Mouse (Mus musculus) midbrain, embryonic 12.5 days (tissue): ENCODE data around the gene Mapk1ip1. TPM values are rescaled to one million over a fixed set of nuclear protein-coding genes. Genes with fewer than 3 reads are reported as not detected.

ENCODE experiments used
- ATAC-seq: fragments of 200-750 bp; cut with Nextera tagmentation; 2 replicates; pipeline ENCODE4 v1.8.0; 2017; ENCODE audit warnings: low read depth, moderate TSS enrichment, moderate library complexity; ENCODE audit not compliant: low FRiP score
- H3K27ac ChIP-seq: fragments of 300-500 bp; sonication (generic); replicated peaks from 2 replicates; pipeline ENCODE4 v1.5.1; 2016; ENCODE audit warnings: mild to moderate bottlenecking
- H3K27me3 ChIP-seq: fragments of 300-500 bp; sonication (generic); 2 replicates; pipeline ENCODE4 v1.6.1; 2016; ENCODE audit warnings: mild to moderate bottlenecking
- H3K36me3 ChIP-seq: fragments of 300-500 bp; sonication (generic); 2 replicates; pipeline ENCODE4 v1.6.1; 2016
- H3K4me1 ChIP-seq: fragments of 300-500 bp; sonication (generic); 2 replicates; pipeline ENCODE4 v1.6.1; 2016
- H3K4me2 ChIP-seq: fragments of 300-500 bp; sonication (generic); replicated peaks from 2 replicates; pipeline ENCODE4 v1.6.1; 2016; ENCODE audit warnings: mild to moderate bottlenecking, moderate library complexity
- H3K4me3 ChIP-seq: fragments of 300-500 bp; sonication (generic); 2 replicates; pipeline ENCODE4 v1.5.1; 2016; ENCODE audit warnings: mild to moderate bottlenecking
- H3K9ac ChIP-seq: fragments of 300-500 bp; sonication (generic); replicated peaks from 2 replicates; pipeline ENCODE4 v1.6.1; 2016; ENCODE audit warnings: mild to moderate bottlenecking, moderate library complexity
- H3K9me3 ChIP-seq: fragments of 300-500 bp; sonication (generic); 2 replicates; pipeline ENCODE4 v1.6.1; 2016; ENCODE audit warnings: mild to moderate bottlenecking
- WGBS: fragments of 180-500 bp; shearing (Covaris S2); methylation state at CpG from one replicate; pipeline ENCODE4 v1.1.7; 2016; 5-methylcytosine and 5-hydroxymethylcytosine counted together
- polyA plus RNA-seq: library from polyadenylated mRNA; unstranded; fragments of >200 nt; fragmentation: Nextera tagmentation; extraction: Ambion mirVana; gene quantifications from 2 replicates; pipeline ENCODE4 v1.2.1, GENCODE M21; 2016

Gene Mapk1ip1
- polyA plus RNA-seq, 1 experiment from 2014 or later, result 14.9 TPM

GRCm38 (mm10) chr7:138824995-138825756 is 20.9 kb downstream of the Mapk1ip1 start:
- Histone ChIP-seq H3K4me1 (no peaks in the 10 kb centered on the region), H3K27me3 (no peaks in the 10 kb centered on the region; the same call in 1 of the 2 replicates), H3K27ac (no peak overlapping the region), H3K9me3 (no peaks in the 10 kb centered on the region), H3K9ac (no peak overlapping the region), H3K36me3 (no peaks in the 10 kb centered on the region), H3K4me3 (no peak overlapping the region), H3K4me2 (no peak overlapping the region)
- ATAC-seq, result no peak
- 88% methylated on average over 19 of the region's 19 CpGs for WGBS

GRCm38 (mm10) chr7:138824423-138824822 is 21.6 kb downstream of the Mapk1ip1 start:
- H3K36me3 ChIP-seq, result no peaks in the 10 kb centered on the region
- ATAC-seq, result no peak
- no peaks in the 10 kb centered on the region for H3K9me3 ChIP-seq
- H3K4me2 ChIP-seq, result no peak overlapping the region
- H3K4me3 ChIP-seq, result no peak overlapping the region
- H3K27me3 ChIP-seq, result no peaks in the 10 kb centered on the region; the same call in 1 of the 2 replicates
- WGBS, result 89% methylated on average over 6 of the region's 6 CpGs
- H3K27ac ChIP-seq, result no peak overlapping the region
- no peak overlapping the region for H3K9ac ChIP-seq
- H3K4me1 ChIP-seq, result no peaks in the 10 kb centered on the region

GRCm38 (mm10) chr7:138818314-138818713 is 27.8 kb downstream of the Mapk1ip1 start:
- H3K9ac ChIP-seq, result no peak overlapping the region
- WGBS, result 60% methylated on average over 4 of the region's 4 CpGs

GRCm38 (mm10) chr7:138813213-138813875 is 32.7 kb downstream of the Mapk1ip1 start:
- WGBS, result 67% methylated on average over 11 of the region's 11 CpGs
- H3K27me3 ChIP-seq, result no peaks in the 10 kb centered on the region
- H3K4me1 ChIP-seq, result 0 out of 2 replicates have a peak, but pooled peaks cover 3% of the 10 kb centered on the region
- no peak overlapping the region for H3K27ac ChIP-seq
- H3K36me3 ChIP-seq, result no peaks in the 10 kb centered on the region
- no peak overlapping the region for H3K4me2 ChIP-seq
- no peak overlapping the region for H3K4me3 ChIP-seq
- no peak overlapping the region for H3K9ac ChIP-seq
- no peak for ATAC-seq
- no peaks in the 10 kb centered on the region for H3K9me3 ChIP-seq

More at GRCm38 (mm10) chr7:138818314-138818713, 27.8 kb downstream of the Mapk1ip1 start:
- 0 out of 2 replicates have a peak, but pooled peaks cover 3% of the 10 kb centered on the region for H3K4me1 ChIP-seq
- no peak for ATAC-seq
- H3K27ac ChIP-seq, result no peak overlapping the region
- no peak overlapping the region for H3K4me2 ChIP-seq
- H3K9me3 ChIP-seq, result no peaks in the 10 kb centered on the region
- H3K27me3 ChIP-seq, result no peaks in the 10 kb centered on the region
- H3K4me3 ChIP-seq, result no peak overlapping the region
- H3K36me3 ChIP-seq, result no peaks in the 10 kb centered on the region

- H3K4me1 ChIP-seq, result no peaks in the 10 kb centered on the region
- no peak overlapping the region for H3K4me3 ChIP-seq
- no peak overlapping the region for H3K27ac ChIP-seq
- H3K9ac ChIP-seq, result no peak overlapping the region
- no peak overlapping the region for H3K4me2 ChIP-seq
- H3K9me3 ChIP-seq, result peaks cover 13% of the 10 kb centered on the region
- no peaks in the 10 kb centered on the region; the same call in 1 of the 2 replicates for H3K27me3 ChIP-seq
- ATAC-seq, result no peak
- H3K36me3 ChIP-seq, result no peaks in the 10 kb centered on the region
- WGBS, result 88% methylated on average over 3 of the region's 3 CpGs
Measured at GRCm38 (mm10) chr7:138807146-138807545, 38.9 kb downstream of the Mapk1ip1 start.

GRCm38 (mm10) chr7:138803386-138803785 is 42.7 kb downstream of the Mapk1ip1 start:
- H3K4me2 ChIP-seq, result no peak overlapping the region
- no peak overlapping the region for H3K27ac ChIP-seq
- peaks cover 13% of the 10 kb centered on the region for H3K9me3 ChIP-seq
- H3K4me3 ChIP-seq, result no peak overlapping the region
- 68% methylated on average over 4 of the region's 4 CpGs for whole genome bisulfite sequencing
- ATAC-seq, result no peak
- no peaks in the 10 kb centered on the region for H3K4me1 ChIP-seq
- no peak overlapping the region for H3K9ac ChIP-seq
- no peaks in the 10 kb centered on the region; the same call in 1 of the 2 replicates for H3K27me3 ChIP-seq
- H3K36me3 ChIP-seq, result no peaks in the 10 kb centered on the region

GRCm38 (mm10) chr7:138788109-138788508 is 58.0 kb downstream of the Mapk1ip1 start:
- Histone ChIP-seq H3K27ac (no peak overlapping the region), H3K4me2 (no peak overlapping the region), H3K9me3 (no peaks in the 10 kb centered on the region), H3K9ac (no peak overlapping the region), H3K36me3 (no peaks in the 10 kb centered on the region), H3K27me3 (no peaks in the 10 kb centered on the region), H3K4me3 (no peak overlapping the region), H3K4me1 (no peaks in the 10 kb centered on the region)
- no peak for ATAC-seq
- WGBS, result 82% methylated on average over 5 of the region's 5 CpGs

Other genes with a start within 250 kb of the Mapk1ip1 start
- gene Ppp2r2d, start 194 bp downstream of the Mapk1ip1 start, polyA plus RNA-seq, result 69.4 and 74.9 TPM in 2 replicates
- gene Bnip3, start 63.2 kb upstream of the Mapk1ip1 start, polyA plus RNA-seq, result 61.5 and 66.6 TPM in 2 replicates
- gene Jakmip3, start 94.5 kb upstream of the Mapk1ip1 start, polyA plus RNA-seq, result 0.83 and 1.2 TPM in 2 replicates
- gene Dpysl4, start 239.7 kb upstream of the Mapk1ip1 start, polyA plus RNA-seq, result 212 and 220 TPM in 2 replicates